Mouse (Mus musculus): ENCODE results near the gene Zic2. TPM values are rescaled to one million over a fixed set of nuclear protein-coding genes. Genes with fewer than 3 reads are reported as not detected.
"Not testable (repeated sequence)": the region's sequence is repeated elsewhere in the genome, so short reads cannot be mapped to it uniquely, and the experiment has no call there.

Gene Zic2
- 10 to 100 TPM; 19.0 to 20.2 TPM for total RNA-seq (2021)
- long read RNA-seq, experiment 1, partial matches to known transcripts = 0 of 1 reads
- long read RNA-seq, experiment 1, other reads (novel, unspliced or antisense) = 0 of 1 reads
- long read RNA-seq, experiment 2 = 0 reads

- no peak for DNase-seq (ENCODE audit: low spot score in 2 of 2)
Measured at GRCm38 (mm10) chr14:122474891-122475556, at the start of gene Zic2. Zic2 (plus strand) TSS chr14:122475435.

GRCm38 (mm10) chr14:122426529-122427203, 48.6 kb upstream of the Zic2 start:
- no peak for DNase-seq (ENCODE audit: low spot score in 2 of 2)

GRCm38 (mm10) chr14:122427204-122427560, 48.1 kb upstream of the Zic2 start:
- DNase-seq (ENCODE audit: low spot score in 2 of 2) = no peak

- DNase-seq (ENCODE audit: low spot score in 2 of 2) = no peak
Measured at GRCm38 (mm10) chr14:122427654-122428053, 47.6 kb upstream of the Zic2 start.

- no peak for DNase-seq (ENCODE audit: low spot score in 2 of 2)
Measured at GRCm38 (mm10) chr14:122432558-122432957, 42.7 kb upstream of the Zic2 start.

DNA sequence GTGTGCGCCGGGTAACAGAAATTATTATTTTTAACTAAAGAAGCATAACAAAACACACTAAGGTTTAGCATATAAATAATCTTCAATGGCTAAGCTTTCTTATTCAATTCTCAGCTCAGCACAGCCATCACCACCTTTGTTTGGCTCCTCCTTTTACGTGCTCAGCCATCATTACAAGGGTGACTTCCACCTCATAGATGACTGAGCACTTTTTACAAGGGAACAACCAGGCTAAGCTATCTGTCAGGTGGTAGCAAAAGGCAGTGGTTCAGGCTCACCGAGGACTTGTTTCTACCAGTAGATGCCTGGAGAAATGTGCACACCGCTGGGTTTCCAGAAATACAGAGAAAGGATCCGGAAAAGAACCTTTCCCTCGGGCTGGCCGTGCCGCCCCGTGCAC, 41.2 kb upstream of the Zic2 start:
- no peak for DNase-seq (ENCODE audit: low spot score in 2 of 2)

DNA sequence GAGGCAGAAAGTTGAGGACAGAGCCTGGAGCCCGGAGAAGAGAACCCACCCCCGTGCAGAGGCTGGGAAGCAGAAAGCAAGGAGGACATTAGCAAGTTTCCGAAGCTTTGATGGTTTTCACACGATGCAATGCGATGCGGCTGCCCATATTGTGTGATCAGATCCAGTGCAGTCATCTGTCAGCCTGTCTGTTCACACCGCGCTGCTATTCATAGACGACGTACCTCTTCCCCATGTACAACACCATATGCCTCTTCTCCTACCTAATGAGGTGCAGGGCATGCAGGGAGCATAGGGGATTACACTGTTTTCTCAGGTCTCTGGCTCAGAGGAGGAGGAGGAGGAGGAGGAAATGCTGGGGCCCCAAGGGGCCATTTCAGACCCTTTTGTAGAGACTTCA, 38.4 kb upstream of the Zic2 start:
- DNase-seq (ENCODE audit: low spot score in 2 of 2) = no peak

GRCm38 (mm10) chr14:122449601-122450495, 25.4 kb upstream of the Zic2 start:
- DNase-seq (ENCODE audit: low spot score in 2 of 2) = no peak

DNA sequence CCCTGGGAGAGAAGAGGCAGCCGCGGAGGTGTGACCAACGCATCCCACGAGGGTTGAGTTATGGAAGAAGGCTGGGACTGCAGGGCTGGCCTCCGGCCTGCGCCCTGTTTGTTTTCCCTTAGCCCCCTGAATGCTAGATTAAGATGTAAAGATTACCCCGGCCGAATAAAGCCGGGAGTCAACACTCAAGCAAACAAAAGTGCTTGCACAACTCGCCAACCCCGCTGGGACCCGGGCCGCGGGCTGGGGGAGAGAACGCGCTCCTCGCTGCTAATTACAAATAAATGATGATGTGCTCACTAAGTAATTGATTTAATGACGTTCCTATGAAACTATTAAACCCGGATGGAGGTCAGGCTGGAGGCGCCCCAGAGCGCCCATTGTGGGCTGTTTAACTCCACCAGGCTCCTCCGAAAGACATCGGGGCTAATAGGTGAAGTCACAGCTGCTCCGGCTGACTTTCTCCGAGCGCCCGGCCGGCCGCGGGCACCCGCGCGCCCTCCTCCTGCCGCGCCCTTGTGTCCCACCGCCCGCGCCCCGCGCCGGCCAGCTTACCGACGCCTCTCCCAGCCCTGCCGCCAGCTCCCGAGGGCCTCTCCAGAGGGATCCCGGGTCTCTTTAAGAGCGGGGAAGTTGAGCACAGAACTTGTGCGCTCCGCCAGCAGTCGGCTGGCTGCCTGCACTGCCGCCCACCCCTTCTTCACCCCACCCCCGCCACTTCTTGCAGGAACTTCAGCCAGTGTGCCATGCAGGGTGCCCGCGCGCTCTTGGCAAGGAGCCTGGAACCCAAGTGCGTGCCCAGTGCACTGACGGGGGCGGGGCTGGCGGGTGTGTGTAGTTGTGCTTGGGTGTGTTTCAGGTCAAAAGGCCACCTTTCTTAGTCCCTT, 24.5 kb upstream of the Zic2 start, which contains the start of gene Gm5089:
Gene Gm5089 (minus strand): TSS at position 620 of the 887 bp plus-strand sequence.
- DNase-seq (ENCODE audit: low spot score in 2 of 2) = peak; percentile 42 to 60

- DNase-seq (ENCODE audit: low spot score in 2 of 2) = no peak
Measured at GRCm38 (mm10) chr14:122451551-122452145, 23.6 kb upstream of the Zic2 start.

GRCm38 (mm10) chr14:122452701-122453387, 22.4 kb upstream of the Zic2 start:
- no peak for DNase-seq (ENCODE audit: low spot score in 2 of 2)

GRCm38 (mm10) chr14:122453388-122453995, 21.7 kb upstream of the Zic2 start:
- no peak for DNase-seq (ENCODE audit: low spot score in 2 of 2)

GRCm38 (mm10) chr14:122453996-122454738, 21.1 kb upstream of the Zic2 start:
- DNase-seq (ENCODE audit: low spot score in 2 of 2) = no peak

DNA sequence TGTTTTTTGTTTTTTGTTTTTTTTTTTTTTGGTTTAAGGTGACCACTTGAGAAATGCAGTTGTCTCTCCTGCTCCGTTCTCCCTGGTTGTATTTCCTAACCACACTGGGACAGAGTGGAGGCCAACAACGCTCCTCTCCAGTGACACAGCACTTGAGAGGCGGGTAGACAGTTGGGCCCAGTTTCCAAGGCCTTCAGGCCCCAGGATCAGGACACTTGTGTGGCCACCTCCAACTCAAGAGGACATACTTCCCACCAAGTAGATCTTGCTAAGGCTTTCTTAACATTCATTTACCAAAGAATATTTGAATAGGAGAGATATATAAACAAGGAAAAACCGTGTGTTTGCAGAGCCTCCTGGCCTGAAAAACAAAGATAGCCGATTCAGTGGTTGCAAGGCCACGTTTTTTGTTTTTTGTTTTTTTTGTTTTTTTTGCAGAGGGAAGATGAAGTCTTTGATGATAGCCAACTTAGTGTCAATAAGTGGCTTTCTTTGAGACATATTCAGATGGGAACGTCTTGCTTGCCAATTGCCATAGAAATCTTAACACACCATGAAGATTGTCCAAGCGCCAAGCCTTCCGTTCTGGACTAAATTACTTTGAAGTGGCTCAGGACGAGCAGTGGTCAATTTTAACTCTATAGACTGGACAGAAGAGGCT, 20.2 kb upstream of the Zic2 start:
- no peak for DNase-seq (ENCODE audit: low spot score in 2 of 2)

- DNase-seq (ENCODE audit: low spot score in 2 of 2) = no peak
Measured at GRCm38 (mm10) chr14:122455562-122455958, 19.7 kb upstream of the Zic2 start.

GRCm38 (mm10) chr14:122459332-122459731, 15.9 kb upstream of the Zic2 start:
- DNase-seq (ENCODE audit: low spot score in 2 of 2) = not testable (repeated sequence)

DNA sequence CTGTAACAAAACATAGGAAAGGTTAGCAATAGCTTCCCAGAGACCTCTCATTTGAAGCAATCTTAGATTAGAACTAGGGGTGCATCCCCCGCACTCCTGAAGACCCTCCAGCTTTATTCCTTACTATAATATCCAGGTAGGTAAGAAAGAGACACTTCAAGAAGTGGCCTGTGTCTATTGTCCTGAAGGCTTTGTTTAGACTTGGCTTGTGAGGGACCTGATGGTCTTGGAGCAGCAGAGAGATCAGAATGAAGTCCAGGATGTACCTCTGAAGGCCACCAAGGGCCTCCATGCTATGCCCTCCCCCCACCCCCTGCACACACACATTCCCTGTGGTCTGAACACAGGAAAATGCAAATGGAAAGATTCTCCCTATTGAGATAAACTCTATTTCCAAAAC, 15.5 kb upstream of the Zic2 start:
- no peak for DNase-seq (ENCODE audit: low spot score in 2 of 2)

DNA sequence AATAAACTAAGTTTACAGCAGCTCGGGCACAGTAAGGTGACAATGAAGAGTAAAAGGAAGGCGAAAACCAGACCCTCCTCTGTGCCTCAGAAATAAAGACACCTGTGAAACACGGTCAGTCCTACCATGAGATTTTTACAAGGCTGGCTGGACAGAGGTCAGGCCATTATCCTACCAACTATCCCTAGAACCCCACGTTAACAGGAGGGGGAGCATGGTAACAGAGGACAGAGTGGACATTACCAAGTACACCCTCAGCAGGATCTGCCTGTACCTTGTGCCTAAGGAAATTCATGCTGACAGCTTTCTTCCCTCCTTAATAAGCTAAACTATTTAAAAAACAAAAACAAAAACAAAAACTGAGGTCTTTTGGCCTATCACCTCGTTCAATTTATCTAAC, 15.0 kb upstream of the Zic2 start:
- DNase-seq (ENCODE audit: low spot score in 2 of 2) = no peak
